Mouse (Mus musculus): Measurements from ENCODE around the gene Ebf1.

Gene Ebf1

GRCm38 (mm10) chr11:44906456-44906855 lies 289.3 kb downstream of the Ebf1 start:
- peak; percentile 47 for DNase-seq

DNA sequence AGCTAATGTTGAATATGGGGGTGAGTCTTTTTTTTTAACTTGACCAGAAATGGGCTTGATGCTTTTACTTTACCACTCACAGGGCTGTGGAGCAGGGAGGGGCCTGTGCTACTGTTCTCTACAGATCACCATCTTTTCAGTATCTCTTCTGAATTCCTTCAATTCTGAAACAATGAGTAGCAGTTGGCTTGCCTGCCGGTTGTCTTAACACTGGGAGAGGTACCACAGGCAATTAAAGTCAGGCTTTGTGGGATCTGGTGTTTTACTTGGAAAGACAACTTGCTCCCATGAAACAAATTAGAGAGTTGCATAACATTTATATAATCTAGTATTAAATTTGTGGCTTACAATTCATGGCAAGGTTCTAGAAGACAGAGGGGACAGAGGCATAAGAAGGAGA lies 294.6 kb downstream of the Ebf1 start:
- DNase-seq: no peak

GRCm38 (mm10) chr11:44913806-44914205 lies 296.7 kb downstream of the Ebf1 start:
- no peak for DNase-seq

DNA sequence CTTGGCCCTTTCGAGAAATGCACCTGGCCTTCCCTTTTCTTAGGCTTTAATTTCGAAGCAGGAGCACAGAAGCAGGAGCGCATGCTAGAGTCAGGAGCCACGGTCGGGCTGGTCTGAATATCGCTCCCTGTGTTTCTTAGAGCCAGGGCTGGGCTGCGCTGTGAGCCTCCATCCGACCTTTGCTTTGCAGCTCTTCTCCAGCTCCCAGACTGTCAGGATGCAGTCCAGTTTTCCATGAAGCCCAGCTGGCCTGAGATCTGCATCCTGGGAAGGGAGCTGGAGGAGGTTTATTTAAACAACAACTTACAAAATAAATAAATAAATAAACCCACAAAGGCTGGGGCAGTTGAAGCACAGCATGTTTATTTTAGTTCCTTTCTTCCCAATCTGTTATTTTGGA lies 299.9 kb downstream of the Ebf1 start:
- peak; percentile 64 for DNase-seq

DNA sequence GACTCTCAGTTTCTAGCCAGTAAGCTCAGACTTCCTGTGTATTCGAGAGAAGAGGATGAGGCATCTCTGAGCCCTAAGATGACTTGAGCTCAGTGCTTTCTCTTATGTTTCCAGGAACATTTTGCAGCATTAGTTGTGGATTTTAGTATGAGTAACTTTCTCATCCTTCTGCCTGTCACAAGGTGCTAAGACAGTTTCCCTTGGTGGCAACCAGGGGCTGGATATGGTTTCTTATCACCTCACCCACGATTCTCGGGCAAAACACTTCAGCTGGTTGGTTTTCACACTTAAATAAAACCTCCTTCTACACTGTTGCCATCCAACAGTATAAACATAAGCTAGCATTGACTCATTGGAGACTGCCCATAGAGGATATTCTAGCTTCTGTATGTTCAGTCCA lies 306.0 kb downstream of the Ebf1 start:
- DNase-seq: no peak

DNA sequence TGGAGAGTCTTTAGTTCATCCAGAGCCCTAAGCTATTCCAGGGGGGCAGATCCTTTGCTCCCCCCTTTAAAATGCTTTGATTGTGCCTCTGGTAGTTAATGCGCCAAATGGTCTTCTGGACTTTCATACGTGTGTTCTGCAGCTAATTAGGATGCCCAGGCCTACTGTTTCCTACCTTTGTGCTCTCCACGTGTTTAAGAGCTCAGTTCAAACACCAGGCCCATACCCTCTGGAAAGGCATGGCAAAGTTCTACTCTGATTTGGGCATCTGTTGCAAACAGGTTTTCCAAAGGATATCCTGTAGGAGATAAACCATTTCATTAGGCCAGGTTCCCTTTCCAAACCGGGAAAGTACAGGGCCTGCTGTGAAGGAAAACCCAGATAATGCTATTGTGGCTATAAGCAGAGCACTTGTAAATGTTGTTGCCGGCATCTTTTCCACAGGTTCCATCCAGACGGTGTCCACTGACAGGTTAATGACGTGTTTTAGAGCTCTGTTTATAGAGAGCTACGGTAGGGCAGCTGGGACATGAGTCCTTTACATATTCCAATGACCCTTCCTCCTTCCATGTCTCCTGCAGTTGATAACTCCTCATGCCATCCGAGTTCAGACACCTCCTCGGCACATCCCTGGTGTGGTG lies 306.9 kb downstream of the Ebf1 start:
- DNase-seq: no peak

DNA sequence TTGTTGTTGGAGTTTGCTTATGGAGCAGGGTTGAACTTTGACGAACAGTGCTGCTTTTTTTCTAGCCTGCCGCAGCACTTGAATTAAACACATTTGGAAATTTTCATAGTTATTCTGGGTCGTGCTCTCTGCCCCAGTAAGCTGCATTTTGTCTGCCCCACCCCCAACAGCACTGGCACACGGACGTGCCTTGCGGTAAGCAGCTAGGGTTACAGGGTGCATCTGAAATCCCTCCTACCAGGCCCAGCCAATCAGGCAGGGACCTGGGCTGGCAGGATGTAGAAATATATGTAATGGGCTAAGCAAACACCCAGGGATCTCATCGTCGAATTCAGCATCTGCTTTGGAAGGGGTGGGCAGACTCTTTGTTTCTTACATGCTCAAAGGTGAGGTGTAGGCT lies 307.8 kb downstream of the Ebf1 start:
- peak; percentile 45 for DNase-seq

GRCm38 (mm10) chr11:44925806-44926525 lies 308.8 kb downstream of the Ebf1 start:
- peak; percentile 28 for DNase-seq

- no peak for DNase-seq
These were observed 311.3 kb downstream of the Ebf1 start for GRCm38 (mm10) chr11:44928403-44928802.

- no peak for DNase-seq
These were observed 315.9 kb downstream of the Ebf1 start for GRCm38 (mm10) chr11:44932942-44933483.

GRCm38 (mm10) chr11:44943781-44944180 lies 326.7 kb downstream of the Ebf1 start:
- DNase-seq: no peak

GRCm38 (mm10) chr11:44944401-44944800 lies 327.3 kb downstream of the Ebf1 start:
- DNase-seq: no peak

GRCm38 (mm10) chr11:44946618-44947017 lies 329.5 kb downstream of the Ebf1 start:
- DNase-seq: no peak

DNA sequence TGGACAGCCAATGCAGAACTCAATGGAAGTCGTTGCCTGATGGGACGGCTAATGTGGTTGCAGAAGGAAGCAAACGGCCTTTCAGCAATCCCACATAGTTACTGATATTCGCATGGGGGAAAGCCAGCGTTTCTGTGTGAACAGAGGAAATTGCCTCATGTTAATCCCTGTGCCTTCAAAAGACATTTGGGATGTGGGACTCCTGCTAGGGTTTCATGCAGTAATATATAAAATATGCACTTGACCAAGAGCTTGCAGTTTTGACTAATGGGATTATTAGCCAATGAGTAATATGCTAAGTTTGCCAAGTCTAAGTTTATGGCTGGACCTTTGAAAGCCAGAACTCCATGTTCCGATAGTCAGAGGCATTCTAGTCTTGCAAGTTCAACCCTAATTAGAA lies 331.4 kb downstream of the Ebf1 start:
- no peak for DNase-seq

GRCm38 (mm10) chr11:44949140-44949539 lies 332.0 kb downstream of the Ebf1 start:
- no peak for DNase-seq

- no peak for DNase-seq
These were observed 333.2 kb downstream of the Ebf1 start for GRCm38 (mm10) chr11:44950319-44950718.

DNA sequence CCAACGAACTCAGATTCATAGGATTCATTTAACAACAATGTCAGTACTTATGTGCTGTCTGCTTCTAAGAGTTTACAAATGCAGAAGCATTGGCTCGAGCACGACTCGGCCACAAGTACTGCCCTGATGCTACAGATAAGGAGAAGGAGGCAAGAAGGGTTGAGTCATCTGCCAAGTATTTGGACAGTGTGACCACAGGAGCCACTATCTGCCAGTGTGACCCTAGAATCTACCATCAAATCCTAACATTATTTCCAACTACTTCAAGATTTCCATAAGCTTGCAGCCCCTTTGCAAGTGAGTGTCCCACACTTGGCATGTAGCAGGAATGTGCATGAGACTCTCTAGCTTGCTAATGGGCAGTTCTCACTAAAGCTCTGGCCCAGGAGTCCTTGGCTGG lies 334.4 kb downstream of the Ebf1 start:
- no peak for DNase-seq

DNA sequence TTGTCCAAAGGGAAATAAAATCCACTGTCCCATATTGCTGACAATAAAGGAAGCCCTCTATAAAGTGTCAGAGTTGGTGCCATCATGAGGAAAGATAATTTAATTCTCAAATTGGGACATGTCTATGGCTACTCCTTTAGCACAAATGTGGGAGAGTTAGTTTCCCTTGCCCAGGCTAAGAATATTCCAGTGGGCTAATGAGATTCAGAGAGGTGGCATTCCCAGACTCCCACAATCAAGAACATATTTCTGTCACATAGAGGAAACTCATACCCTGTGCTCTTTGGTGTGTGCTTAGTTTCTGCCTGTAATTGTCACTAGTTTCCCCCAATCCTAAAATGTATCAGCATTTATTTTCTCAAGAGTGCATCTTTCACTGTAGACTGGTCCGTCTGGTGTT lies 336.2 kb downstream of the Ebf1 start:
- no peak for DNase-seq

DNA sequence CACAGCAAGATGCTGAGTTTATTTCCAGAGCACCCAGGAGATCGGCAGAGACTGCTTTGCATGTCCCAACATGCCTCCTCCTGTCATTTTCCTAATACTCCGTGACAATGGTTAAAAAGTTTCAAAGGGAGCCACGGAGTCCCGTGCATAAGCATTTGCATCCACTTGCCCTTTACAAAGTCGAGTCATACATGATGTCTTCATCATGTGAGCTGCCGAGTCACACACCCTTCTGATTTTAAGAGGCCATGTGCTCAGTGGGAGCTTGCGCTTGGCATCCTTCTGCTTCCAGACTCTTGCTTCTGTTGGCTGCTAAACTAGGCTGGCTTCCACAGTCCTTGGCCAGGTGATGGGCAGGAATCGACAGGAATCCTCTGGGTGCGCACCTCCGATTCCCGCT lies 336.7 kb downstream of the Ebf1 start:
- DNase-seq: no peak

- DNase-seq: no peak
These were observed 337.2 kb downstream of the Ebf1 start for GRCm38 (mm10) chr11:44954362-44954761.

DNA sequence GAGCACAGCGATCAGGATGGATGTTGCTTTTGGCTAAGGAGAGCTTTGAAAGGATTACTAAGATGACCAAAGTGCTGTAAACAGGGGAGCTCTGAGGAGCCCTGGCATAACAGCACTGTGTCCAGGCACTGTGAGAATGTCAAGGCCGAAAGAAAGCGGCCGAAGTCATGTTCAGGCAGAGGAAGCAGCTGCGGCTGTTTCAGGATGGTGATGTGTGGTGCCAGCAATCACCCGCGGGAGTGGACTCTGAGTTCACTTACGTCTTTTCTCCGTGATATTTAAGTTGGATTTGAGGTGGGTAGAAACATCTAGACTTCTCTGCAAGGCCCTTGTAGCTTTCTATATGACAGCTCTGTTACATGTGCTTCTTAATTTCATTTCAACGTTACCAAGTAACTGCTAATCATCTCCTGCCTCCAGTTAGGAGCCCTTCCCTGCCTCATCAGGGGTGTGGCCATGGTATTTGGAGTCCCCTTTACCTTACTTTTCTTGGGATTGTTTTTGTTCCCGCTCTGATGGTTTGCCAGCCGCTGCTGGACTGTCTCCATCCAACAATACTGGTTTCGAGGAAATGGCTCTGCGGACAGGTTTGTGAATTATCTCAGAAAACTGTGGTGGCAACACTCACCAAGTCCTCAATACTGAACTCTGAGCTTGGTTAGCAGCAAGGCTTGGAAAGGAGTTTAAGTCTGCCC lies 345.8 kb downstream of the Ebf1 start:
- DNase-seq: no peak

- DNase-seq: no peak
These were observed 351.9 kb downstream of the Ebf1 start for GRCm38 (mm10) chr11:44969011-44969410.

GRCm38 (mm10) chr11:44974271-44974670 lies 357.2 kb downstream of the Ebf1 start:
- no peak for DNase-seq

DNA sequence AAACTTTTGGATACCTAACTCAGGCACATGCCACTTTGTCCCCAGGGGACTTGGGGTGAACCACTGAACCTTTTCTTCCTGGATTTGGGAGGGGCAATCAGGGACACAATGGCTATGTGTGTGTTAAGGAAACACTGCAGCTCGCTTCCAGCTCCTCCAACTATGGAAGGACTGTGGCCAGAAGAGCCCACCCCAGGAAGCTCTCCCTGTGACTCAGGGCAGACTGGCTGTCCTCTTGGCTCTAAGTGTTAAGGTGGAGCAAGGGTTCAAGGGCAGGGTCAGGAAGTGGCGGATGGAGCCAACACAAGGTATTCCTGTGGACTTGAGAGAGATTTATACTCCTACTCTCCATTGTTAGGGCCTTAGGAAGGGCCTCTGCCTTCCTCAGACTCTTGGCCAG lies 358.0 kb downstream of the Ebf1 start:
- DNase-seq: peak; percentile 73
